In the genomic region with DNA sequence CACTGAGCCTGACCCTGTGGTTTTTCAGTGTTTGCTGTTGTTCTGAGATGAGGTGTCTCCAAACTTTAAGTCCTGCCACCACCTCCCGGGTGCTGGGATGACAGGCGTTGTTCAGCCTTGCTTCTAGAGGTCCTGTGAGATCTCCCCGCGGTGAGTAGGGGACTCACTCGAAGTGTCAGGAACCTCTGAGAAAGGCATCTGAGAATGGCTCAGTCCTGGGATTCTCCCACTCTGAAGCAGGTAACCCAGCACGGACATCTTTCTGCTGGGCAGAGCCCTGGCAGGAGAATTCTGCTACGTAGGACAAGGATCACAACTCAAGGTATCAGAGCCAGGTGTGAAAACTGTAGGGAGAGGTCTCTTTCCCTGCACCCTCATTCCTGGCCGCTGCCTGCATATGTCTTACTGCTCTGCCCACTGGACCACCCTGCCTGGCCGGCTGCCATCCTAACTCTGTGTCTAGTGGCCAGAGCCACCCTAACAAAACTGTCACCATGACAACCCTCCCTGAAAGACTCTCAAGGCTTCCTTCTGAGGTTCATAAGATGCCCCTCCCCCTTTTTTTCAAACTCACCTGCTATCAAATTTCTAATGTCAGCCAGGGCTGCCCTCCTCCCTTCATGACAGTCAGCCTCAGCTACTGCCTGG, we compare ENCODE assay signal across 17 mouse cellular contexts.
"Had no signal": no experiment of that assay in that cellular context is flagged by ENCODE, and none has a peak within 500 bp of the region (broad histone marks: within the 10 kb centered on the region; RNA-seq: fewer than 3 reads in every experiment).

No protein-coding gene starts in this region.

- H3K27ac ChIP-seq: liver, embryonic 13.5 days; liver, embryonic 15.5 days; lung, embryonic 15.5 days; macrophage; midbrain, embryonic 15.5 days; neural tube, embryonic 12.5 days had no signal

- H3K4me2 ChIP-seq: liver, embryonic 13.5 days; liver, embryonic 15.5 days; lung, embryonic 15.5 days; midbrain, embryonic 11.5 days; midbrain, embryonic 15.5 days; neural tube, embryonic 12.5 days had no signal

- DNase-seq: liver, embryonic 13.5 days; liver, postnatal 0 days; retina, postnatal 1 day; right cerebral cortex, adult 18-20 months; right cerebral cortex, postnatal 25 days; right cerebral cortex, postnatal 4 days; spleen, adult 18-20 months; thymus, adult 18-20 months; thymus, postnatal 14 days; thymus, postnatal 36 days had no signal

- H3K36me3 ChIP-seq: liver, embryonic 13.5 days; liver, embryonic 15.5 days; lung, embryonic 15.5 days; midbrain, embryonic 15.5 days; neural tube, embryonic 12.5 days had no signal

- H3K4me3 ChIP-seq: liver, embryonic 13.5 days; liver, embryonic 15.5 days; lung, embryonic 15.5 days; megakaryocyte, embryonic 14.5 days; midbrain, embryonic 15.5 days; neural tube, embryonic 12.5 days had no signal

- H3K9ac ChIP-seq: liver, embryonic 13.5 days; liver, embryonic 15.5 days; liver, postnatal 0 days; lung, embryonic 15.5 days; midbrain, embryonic 15.5 days; neural tube, embryonic 12.5 days had no signal

- H3K27me3 ChIP-seq: liver, embryonic 13.5 days; lung, embryonic 15.5 days; midbrain, embryonic 15.5 days; neural tube, embryonic 12.5 days had no signal

- H3K9me3 ChIP-seq: liver, embryonic 13.5 days; liver, embryonic 15.5 days; lung, embryonic 15.5 days; midbrain, embryonic 15.5 days; neural tube, embryonic 12.5 days had no signal

- ATAC-seq: midbrain, embryonic 15.5 days had no signal
